Mouse (Mus musculus) adrenal gland, adult 8-10 months (tissue): ENCODE measurements around the gene Rasa2. TPM values are rescaled to one million over a fixed set of nuclear protein-coding genes. Genes with fewer than 3 reads are reported as not detected.
"Not testable (repeated sequence)": the region's sequence is repeated elsewhere in the genome, so short reads cannot be mapped to it uniquely, and the experiment has no call there.

Source experiments
- DNase-seq: peaks from one replicate; pipeline ENCODE4 v3.0.0; 2022
- total RNA-seq, 4 experiments: library from RNA; stranded (reverse); gene quantifications; 2 replicates each; pipeline ENCODE4 v1.2.4; 2022

Rasa2 gene
- total RNA-seq, 4 experiments from 2014 or later = 15.3 to 17.6 (median 16.3) TPM

DNA sequence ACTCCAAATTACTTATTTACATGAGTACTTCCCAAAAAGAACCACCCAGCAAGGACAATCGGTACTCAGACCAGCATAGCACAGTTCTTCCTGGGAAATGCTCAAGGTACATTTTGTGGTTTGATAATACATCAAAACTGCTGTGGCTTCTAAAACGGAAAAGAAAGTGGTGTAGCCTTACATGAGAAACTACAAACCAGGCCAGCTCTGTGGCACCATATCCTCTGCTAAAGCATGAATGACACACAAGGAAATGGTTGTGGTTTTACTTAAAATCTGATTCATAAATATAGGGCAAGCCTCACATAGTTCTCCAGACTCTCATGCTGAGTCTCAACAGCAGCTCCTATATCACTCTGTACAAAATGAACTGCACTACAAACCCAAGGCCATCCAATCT, 48.3 kb downstream of the Rasa2 start:
- no peak for DNase-seq

DNA sequence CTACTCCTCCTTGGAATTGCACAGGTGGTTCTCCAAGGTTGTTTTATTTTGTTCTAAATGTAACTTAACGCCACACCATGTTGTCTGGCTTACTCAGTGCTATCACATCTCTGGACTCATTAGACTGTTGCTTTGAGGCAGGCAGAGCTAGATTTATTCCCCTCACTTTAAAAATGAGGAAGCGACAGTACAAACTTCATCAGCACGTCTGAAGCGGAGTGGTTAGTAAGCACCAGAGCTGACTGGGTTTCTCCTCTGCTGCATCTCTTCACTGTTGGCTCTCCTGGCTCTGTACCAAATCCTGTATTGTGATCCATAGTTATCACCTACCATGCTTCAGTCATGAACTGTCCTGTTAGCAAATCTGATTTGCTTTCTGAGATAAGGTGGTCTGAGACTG, 53.2 kb downstream of the Rasa2 start:
- no peak for DNase-seq

- no peak for DNase-seq
These were observed 53.7 kb downstream of the Rasa2 start for GRCm38 (mm10) chr9:96577674-96578073.

- DNase-seq = no peak
These were observed 58.2 kb downstream of the Rasa2 start for GRCm38 (mm10) chr9:96573252-96573651.

GRCm38 (mm10) chr9:96572754-96573153, 58.7 kb downstream of the Rasa2 start:
- DNase-seq = no peak

DNA sequence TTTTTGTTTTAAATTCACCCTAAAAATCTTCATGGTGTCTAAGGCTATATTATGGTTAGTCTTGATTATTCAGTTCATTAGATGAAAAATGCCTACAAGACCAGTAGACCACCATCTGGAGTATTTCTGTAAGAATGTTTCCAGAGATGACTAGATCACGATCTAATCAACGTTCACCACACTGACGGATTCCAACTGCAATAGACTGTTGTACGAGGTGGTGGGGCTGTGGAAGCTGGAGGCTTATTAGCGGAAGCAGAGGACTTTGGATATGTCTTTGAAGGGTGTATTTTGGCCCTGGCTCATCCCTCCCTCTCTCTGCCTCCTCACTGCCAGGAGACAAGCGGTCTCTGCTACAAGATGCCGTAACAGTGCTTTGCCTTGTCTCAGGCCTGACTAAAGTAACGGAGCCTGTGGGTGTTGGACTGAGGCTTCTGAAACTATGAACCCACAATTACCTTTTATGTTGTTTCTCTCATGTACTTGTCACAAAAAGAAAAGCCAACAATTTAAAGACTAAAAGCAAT, 64.9 kb downstream of the Rasa2 start:
- no peak for DNase-seq

DNA sequence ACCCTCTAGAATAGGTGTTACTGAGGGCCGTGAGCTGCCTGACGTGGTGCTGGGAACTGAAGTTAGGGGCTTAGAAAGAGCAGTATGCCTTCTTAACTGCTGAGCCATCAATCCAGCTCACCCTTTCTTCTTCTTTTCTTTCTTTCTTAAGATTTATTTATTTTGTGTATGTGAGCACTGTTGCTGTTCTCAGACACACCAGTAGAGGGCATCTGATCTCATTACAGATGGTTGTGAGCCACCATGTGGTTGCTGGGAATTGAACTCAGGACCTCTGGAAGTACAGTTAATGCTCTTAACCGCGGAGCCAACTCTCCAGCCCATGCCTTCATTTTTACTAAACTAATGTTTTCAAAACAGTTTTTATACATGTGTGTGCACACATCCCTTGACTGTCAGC, 67.9 kb downstream of the Rasa2 start:
- DNase-seq = no peak

DNA sequence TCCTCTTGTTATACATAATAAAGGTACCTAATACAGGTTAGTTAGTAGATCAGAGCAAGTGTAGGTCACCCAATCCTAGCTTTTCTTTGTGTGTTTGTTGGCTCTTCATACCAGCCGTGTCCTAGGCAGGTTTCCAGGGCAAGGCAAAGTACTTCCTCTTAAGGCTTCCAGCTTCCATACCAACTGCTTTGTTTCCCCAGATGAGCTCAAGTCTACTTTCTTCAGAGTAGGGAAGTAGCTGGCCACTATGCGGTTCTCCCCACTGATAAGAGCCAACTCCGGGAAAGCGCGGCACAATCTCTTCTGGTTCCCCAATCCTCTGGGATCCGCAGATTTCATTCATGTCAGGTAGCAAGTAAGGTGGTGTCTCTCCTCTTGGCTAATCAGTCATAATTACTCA, 72.3 kb downstream of the Rasa2 start:
- no peak for DNase-seq

DNA sequence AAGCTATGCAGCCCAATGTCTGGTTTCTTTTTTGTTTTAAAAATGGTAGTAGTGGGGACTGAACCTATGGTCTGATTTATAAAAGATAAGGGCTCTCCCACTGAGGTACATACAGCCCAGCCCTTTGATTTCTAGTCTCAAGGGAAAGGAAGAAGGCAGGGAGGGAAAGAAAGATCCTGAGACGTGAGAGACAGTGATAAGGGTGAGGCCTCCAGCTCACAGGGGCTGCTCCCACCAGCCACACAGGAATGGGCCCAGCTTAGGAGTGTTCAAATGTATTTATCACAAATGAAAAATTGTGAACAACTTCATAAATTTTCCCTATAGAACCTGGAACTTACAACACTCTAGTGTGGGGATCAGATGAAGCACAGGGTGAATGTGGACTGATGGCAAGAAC, 72.8 kb downstream of the Rasa2 start:
- no peak for DNase-seq

GRCm38 (mm10) chr9:96554095-96554494, 77.3 kb downstream of the Rasa2 start:
- DNase-seq = no peak

- no peak for DNase-seq
These were observed 86.0 kb downstream of the Rasa2 start for GRCm38 (mm10) chr9:96545410-96545809.

GRCm38 (mm10) chr9:96543643-96544640, 87.5 kb downstream of the Rasa2 start:
- peak; percentile 41 for DNase-seq

- DNase-seq = no peak
These were observed 92.5 kb downstream of the Rasa2 start for GRCm38 (mm10) chr9:96538916-96539315.

- no peak for DNase-seq
These were observed 93.8 kb downstream of the Rasa2 start for GRCm38 (mm10) chr9:96537615-96537919.

DNA sequence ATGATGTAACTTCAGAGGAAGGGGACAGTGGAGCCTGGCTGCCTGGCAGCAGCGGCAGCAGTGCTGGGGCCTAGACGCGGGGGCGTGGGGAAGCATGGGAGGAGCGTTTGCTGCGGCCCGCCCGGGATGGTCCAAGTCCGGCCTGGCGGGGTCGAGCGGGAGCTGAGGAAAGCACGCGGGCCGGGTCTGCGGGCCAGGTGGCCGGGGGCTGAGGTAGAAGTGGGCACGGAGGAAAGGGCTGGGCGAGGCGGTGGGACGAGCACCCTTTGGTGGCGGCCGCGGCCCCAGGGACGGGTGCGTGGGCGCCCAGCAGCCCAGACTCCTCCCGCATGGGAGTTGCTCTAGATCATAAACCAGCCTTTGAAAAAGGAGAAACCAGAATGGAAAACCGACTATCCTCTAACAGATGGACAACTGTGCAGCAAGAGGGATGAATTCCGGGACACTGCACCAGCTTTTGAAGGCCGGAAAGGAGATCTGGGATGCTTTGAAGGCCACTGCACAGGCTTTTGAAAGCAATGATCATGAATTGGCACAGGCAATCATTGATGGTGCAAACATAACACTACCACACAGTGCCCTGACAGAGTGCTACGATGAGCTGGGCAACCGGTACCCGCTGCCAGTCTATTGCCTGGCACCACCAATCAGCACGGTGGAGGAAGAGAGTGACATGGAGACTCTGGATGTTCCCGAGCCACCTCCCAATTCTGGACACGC, 94.4 kb downstream of the Rasa2 start:
- DNase-seq = no peak

DNA sequence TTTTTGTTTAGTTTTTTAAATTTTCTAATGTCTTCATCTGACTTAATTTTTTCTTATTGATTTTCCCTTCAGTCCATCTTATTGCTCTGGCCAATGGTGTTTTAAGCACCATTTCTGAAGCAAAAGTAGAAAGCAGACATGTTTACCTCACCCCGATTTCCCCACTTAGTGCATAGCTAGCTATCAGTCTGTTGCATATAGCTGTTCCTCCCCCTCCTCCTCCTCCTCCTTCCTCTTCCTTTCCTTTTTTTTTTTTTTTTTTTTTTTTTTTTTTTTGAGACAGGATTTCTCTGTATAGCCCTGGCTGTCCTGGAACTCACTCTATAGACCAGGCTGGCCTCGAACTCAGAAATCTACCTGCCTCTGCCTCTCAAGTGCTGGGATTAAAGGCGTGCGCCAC, 95.3 kb downstream of the Rasa2 start:
- DNase-seq = not testable (repeated sequence)

DNA sequence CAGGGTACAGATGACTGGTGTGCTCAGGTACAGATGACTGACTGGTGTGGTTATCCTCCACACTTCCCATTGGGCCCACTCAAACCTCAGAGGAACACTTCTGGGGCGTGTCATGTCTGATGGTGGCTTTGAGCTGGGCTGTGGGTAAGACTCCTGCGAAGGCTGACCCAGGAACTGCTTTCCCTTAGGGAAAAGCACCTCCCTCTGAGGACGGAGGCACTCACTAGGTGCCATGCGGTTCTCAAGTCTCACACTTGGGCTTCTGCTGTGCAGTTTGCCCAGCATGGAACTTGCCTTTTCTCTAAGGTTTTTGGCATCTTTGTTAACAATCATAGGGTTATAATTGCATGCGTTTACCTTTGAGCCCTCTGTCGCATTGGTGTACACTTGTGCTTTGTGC, 96.0 kb downstream of the Rasa2 start:
- no peak for DNase-seq

GRCm38 (mm10) chr9:96534256-96534655, 97.2 kb downstream of the Rasa2 start:
- DNase-seq = no peak

DNA sequence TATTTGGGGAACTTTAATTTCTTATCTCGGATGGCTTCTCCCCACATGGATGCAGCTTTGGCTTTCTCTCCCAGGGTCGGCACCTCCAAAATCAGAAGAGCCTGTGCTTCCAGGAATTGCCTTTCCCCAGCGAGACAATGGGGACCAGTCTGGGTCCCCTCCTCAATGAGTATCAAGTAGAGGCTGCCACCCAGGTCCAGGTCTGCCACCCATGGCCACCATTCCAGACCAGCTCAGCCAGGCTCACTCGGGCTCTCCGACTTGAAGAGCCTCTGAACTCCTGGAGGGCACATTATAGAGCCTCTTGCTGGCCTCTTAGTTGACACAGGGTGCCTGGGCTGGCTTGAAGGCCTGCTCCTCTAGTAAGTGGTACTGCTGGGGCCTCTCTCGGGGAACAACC, 97.9 kb downstream of the Rasa2 start:
- no peak for DNase-seq

- no peak for DNase-seq
These were observed 98.9 kb downstream of the Rasa2 start for GRCm38 (mm10) chr9:96532531-96532930.

GRCm38 (mm10) chr9:96530674-96531081, 100.7 kb downstream of the Rasa2 start:
- DNase-seq = no peak

DNA sequence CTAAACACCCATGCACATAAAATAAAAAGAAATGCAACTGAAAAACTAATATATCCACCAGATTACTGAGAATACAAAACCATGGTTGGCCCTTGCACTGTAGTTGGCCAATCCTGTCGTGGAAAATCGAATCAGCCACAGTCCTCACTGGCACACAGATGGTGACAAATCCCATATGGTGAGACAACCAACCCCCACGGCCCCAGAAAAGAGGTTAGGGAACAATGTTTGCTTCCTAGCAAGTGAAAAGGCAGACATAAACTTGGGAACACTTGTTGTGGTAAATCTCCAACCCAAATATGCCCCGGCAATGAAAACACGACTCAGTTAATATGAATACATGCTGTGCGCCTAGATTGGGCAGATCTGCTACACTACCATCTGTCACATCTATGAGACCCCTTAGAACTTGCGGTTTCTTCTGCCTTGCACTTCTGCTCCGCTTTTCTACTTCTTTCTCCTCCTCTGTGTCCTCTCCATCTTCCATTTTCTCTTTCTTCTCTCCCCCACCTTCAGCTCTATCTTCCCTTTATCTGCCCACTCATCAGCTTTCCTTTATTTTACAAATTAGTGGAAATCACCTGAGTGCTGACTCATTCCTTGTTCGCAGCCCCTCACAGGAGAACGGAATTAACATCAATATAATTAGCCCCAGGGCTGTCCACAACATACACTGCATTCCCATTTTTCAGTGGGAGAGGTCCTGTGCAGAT, 101.3 kb downstream of the Rasa2 start:
- no peak for DNase-seq

DNA sequence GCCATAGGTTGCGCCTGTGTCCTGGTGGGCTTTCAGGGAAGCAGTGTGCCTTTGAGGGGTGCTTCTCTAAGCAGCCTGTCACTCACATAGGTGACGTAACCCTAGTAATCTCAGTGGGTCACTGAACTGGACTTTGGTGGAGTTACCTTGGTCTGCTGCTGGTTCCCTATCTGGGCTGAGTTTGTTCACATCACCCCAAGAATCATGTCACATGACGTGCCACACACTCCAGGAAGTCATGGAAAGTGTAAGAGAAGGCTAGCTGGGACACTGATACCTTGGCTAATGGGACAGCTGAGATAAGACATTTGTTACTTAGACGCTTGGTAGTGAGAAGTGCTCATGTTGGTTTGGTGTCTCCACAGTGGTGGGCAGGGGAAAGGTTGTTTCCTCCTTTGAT, 105.4 kb downstream of the Rasa2 start:
- no peak for DNase-seq
